Mouse (Mus musculus): Measurements from ENCODE around the gene Rsph1. TPM values are rescaled to one million over a fixed set of nuclear protein-coding genes. Genes with fewer than 3 reads are reported as not detected.

The Rsph1 gene
- polyA plus RNA-seq, 1 experiment from 2014 or later, result 20.1 TPM

DNA sequence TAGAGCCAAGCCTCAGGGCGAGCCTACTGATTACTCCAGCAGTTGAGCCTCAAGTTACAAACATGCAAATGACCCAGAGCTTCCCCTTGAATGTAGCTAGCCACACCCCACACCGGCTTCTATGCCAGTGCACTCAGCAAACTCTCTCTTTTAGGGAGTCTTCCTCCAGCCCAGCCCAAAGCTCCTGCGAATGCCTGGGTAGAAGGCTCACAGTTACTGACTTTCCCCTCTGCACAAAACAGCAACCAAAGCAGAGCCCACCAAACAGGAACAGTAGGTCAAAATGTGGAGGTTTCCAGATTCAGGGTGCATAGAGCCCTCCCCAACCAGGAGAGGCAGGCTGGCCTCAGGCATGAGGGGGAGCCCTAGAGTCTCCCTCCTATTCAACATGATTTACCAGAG is 12.0 kb downstream of the Rsph1 start:
- Histone ChIP-seq H3K36me3 (ENCODE audit: control insufficient read depth, insufficient read depth, low read length) (no peaks in the 10 kb centered on the region), H3K4me1 (replicated peaks; ENCODE audit: control insufficient read depth, insufficient read depth, low read length) (no peaks in the 10 kb centered on the region), H3K27me3 (ENCODE audit: control insufficient read depth, insufficient read depth, low read depth, low read length) (no peaks in the 10 kb centered on the region), H3K9me3 (ENCODE audit: control insufficient read depth, low read length) (no peaks in the 10 kb centered on the region), H3K27ac (ENCODE audit: low read length) (no peak overlapping the region), H3K9ac (ENCODE audit: low read length) (no peak overlapping the region), H3K4me3 (ENCODE audit: low read length) (no peak overlapping the region), H3K4me2 (ENCODE audit: low read depth, low read length) (no peak overlapping the region)
- ATAC-seq (ENCODE audit: low read depth), result no peak
- WGBS, result 15% methylated on average over 3 of the region's 3 CpGs

DNA sequence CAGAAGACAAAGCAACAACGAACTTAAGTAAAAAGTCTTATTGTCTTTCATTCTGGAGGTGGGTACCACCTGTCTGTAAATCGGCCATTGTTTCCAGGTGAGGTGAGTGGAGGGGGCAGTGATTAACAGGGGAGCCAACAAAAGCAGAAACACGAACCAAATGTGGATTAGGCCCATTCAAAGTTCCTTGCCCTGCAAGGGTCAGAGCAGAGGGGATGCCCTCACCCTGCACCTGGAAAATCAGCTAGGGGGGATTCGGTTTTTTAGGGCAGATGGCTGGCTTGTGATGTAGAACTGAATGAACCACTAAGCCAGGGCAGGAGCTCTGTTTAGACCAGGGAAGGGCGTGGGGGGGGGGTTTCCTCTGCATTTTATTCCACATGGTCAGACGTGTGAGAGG is 12.8 kb downstream of the Rsph1 start:
- ATAC-seq (ENCODE audit: low read depth), result no peak
- Histone ChIP-seq H3K36me3 (ENCODE audit: control insufficient read depth, insufficient read depth, low read length) (no peaks in the 10 kb centered on the region), H3K27me3 (ENCODE audit: control insufficient read depth, insufficient read depth, low read depth, low read length) (no peaks in the 10 kb centered on the region), H3K9me3 (ENCODE audit: control insufficient read depth, low read length) (no peaks in the 10 kb centered on the region), H3K4me2 (ENCODE audit: low read depth, low read length) (no peak overlapping the region), H3K27ac (ENCODE audit: low read length) (no peak overlapping the region), H3K4me3 (ENCODE audit: low read length) (no peak overlapping the region), H3K9ac (ENCODE audit: low read length) (no peak overlapping the region), H3K4me1 (replicated peaks; ENCODE audit: control insufficient read depth, insufficient read depth, low read length) (no peaks in the 10 kb centered on the region)
- 50% methylated on average over 6 of the region's 6 CpGs for WGBS

DNA sequence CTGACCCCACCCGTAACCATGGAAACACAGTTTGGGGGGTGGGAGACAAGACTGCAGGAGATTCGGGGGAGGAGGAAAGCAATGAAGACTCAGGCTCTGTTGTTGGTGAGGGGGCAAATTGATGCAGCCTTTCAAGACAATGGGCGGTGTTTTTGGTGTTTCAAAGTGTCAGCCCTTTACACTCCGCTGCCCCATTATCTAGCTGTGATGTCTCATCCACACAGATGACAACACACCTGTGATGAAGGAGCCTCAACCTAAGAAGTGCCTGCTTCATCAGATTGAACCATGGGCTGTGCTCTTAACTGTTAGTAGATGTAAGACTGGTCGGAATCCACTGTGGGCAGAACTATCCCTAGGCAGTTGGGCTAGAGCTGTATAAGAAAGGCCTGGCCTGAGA is 13.4 kb downstream of the Rsph1 start:
- WGBS, result 89% methylated on average over 5 of the region's 5 CpGs

DNA sequence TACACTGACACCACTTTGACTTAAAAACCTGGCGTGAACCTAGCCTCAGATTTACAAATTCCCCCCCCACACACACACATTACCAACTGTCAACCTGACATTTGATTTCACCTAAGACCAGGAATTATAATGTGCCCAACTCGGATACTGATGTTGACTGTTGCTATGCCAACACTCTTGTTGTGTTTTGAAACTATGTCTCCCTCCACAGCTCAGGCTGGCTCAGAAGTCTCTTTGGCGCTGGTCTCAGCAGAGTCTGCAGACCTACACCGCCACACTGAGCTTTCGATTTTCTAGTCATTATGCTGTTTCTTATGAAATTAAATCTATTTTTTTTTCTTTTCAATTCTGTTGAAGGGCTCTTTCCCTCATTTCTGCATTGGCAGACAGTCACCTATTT is 14.5 kb downstream of the Rsph1 start:
- Histone ChIP-seq H3K4me2 (ENCODE audit: low read depth, low read length) (no peak overlapping the region), H3K9ac (ENCODE audit: low read length) (no peak overlapping the region), H3K27ac (ENCODE audit: low read length) (no peak overlapping the region), H3K9me3 (ENCODE audit: control insufficient read depth, low read length) (no peaks in the 10 kb centered on the region), H3K4me1 (replicated peaks; ENCODE audit: control insufficient read depth, insufficient read depth, low read length) (no peaks in the 10 kb centered on the region), H3K27me3 (ENCODE audit: control insufficient read depth, insufficient read depth, low read depth, low read length) (no peaks in the 10 kb centered on the region), H3K36me3 (ENCODE audit: control insufficient read depth, insufficient read depth, low read length) (no peaks in the 10 kb centered on the region), H3K4me3 (ENCODE audit: low read length) (no peak overlapping the region)
- 51% methylated on average over 5 of the region's 5 CpGs for WGBS
- no peak for ATAC-seq (ENCODE audit: low read depth)

More for the DNA sequence above, 13.4 kb downstream of the Rsph1 start:
- no peaks in the 10 kb centered on the region for H3K27me3 ChIP-seq (ENCODE audit: control insufficient read depth, insufficient read depth, low read depth, low read length)
- H3K27ac ChIP-seq (ENCODE audit: low read length), result no peak overlapping the region
- H3K4me2 ChIP-seq (ENCODE audit: low read depth, low read length), result no peak overlapping the region
- no peak for ATAC-seq (ENCODE audit: low read depth)
- no peak overlapping the region for H3K4me3 ChIP-seq (ENCODE audit: low read length)
- H3K9me3 ChIP-seq (ENCODE audit: control insufficient read depth, low read length), result no peaks in the 10 kb centered on the region
- no peaks in the 10 kb centered on the region for H3K36me3 ChIP-seq (ENCODE audit: control insufficient read depth, insufficient read depth, low read length)
- H3K9ac ChIP-seq (ENCODE audit: low read length), result no peak overlapping the region
- no peaks in the 10 kb centered on the region for H3K4me1 ChIP-seq (replicated peaks; ENCODE audit: control insufficient read depth, insufficient read depth, low read length)

DNA sequence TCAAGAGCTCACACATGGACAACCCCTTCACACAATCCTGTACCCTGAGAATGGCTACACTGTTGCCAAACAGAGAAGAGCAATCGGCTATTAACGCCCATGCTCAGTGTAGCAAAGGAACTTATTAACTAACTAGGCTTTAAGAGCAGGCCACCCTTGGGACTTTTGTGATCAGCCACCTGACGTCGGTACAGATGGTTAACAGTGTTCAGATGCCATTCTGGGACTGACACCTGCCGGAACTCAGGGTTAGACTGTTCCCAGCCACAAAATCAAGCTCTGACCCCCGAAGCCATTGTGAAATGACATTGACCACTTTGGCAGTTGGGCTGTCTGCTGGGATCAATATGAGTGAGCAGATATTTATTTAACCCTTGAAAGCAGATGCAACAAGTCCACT is 15.8 kb downstream of the Rsph1 start:
- Histone ChIP-seq H3K9ac (ENCODE audit: low read length) (no peak overlapping the region), H3K4me2 (ENCODE audit: low read depth, low read length) (no peak overlapping the region), H3K4me3 (ENCODE audit: low read length) (no peak overlapping the region), H3K36me3 (ENCODE audit: control insufficient read depth, insufficient read depth, low read length) (no peaks in the 10 kb centered on the region), H3K27me3 (ENCODE audit: control insufficient read depth, insufficient read depth, low read depth, low read length) (no peaks in the 10 kb centered on the region), H3K27ac (ENCODE audit: low read length) (no peak overlapping the region), H3K9me3 (ENCODE audit: control insufficient read depth, low read length) (no peaks in the 10 kb centered on the region), H3K4me1 (replicated peaks; ENCODE audit: control insufficient read depth, insufficient read depth, low read length) (no peaks in the 10 kb centered on the region)
- WGBS, result 80% methylated on average over 6 of the region's 6 CpGs
- no peak for ATAC-seq (ENCODE audit: low read depth)

DNA sequence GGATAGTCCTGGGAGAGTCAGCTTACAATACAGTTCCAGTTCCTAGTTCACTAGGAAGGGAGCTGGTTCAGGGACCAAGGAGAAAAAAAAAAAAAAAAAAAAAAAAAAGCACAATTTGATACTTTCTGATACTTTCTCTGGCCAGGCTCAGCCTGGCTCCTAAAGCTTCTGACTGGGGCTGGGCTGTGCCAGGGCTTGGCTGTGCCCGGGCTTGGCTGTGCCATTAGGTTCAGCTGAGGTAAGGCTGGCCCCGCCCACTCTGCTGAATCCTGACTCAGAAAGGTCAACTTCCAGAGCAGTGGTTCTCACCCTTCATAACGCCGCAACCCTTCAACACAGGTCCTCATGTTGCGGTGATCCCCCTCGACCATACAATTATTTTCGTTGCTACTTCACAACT is 16.8 kb downstream of the Rsph1 start:
- Histone ChIP-seq H3K9me3 (ENCODE audit: control insufficient read depth, low read length) (no peaks in the 10 kb centered on the region), H3K36me3 (ENCODE audit: control insufficient read depth, insufficient read depth, low read length) (no peaks in the 10 kb centered on the region), H3K9ac (ENCODE audit: low read length) (no peak overlapping the region), H3K4me3 (ENCODE audit: low read length) (no peak overlapping the region), H3K4me1 (replicated peaks; ENCODE audit: control insufficient read depth, insufficient read depth, low read length) (no peaks in the 10 kb centered on the region), H3K27ac (ENCODE audit: low read length) (no peak overlapping the region), H3K4me2 (ENCODE audit: low read depth, low read length) (no peak overlapping the region), H3K27me3 (ENCODE audit: control insufficient read depth, insufficient read depth, low read depth, low read length) (no peaks in the 10 kb centered on the region)
- no peak for ATAC-seq (ENCODE audit: low read depth)
- WGBS, result 78% methylated on average over 7 of the region's 7 CpGs

DNA sequence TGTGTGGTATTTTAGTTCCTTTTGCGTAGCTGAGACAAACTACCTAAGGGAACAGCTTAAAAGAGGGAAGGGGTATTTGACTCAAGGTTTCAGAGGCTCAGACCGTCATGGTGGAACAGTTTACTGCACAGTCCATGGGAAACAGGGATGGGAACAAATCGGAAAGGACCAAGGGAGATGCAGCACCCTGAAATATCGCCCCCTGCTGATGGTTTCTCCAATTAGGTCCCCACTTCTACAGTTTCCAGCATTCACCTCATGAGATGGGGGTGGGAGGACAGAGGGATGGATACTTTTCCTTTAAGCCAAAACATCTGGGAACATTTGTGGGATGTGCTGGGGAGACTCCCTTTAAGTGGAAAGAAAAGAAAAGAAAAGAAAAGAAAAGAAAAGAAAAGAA is 17.4 kb downstream of the Rsph1 start:
- H3K4me2 ChIP-seq (ENCODE audit: low read depth, low read length), result no peak overlapping the region
- ATAC-seq (ENCODE audit: low read depth), result no peak
- 66% methylated on average over 4 of the region's 4 CpGs for WGBS

DNA sequence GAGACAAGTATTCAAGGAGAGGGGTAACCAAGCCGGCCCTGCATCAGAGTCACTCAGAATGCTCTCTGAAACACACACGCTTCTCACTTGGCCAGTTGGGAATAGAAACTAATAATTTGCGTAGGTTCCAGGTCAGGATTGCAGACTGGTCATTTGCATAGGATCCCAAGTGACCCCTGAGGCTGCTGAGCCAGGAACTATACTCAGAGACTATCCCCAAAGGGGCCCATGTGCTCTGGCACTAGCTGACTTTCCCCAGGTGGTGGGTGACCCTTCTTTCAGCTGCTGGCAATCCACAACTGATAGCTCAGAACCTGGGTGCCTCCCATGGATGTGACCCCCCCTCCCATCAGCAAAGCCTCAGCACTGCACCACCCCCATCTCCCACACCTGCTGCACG is 18.0 kb downstream of the Rsph1 start:
- H3K9me3 ChIP-seq (ENCODE audit: control insufficient read depth, low read length), result no peaks in the 10 kb centered on the region
- H3K4me1 ChIP-seq (replicated peaks; ENCODE audit: control insufficient read depth, insufficient read depth, low read length), result no peaks in the 10 kb centered on the region
- H3K27ac ChIP-seq (ENCODE audit: low read length), result no peak overlapping the region
- H3K4me3 ChIP-seq (ENCODE audit: low read length), result no peak overlapping the region
- no peak for ATAC-seq (ENCODE audit: low read depth)
- 72% methylated on average over 4 of the region's 4 CpGs for WGBS
- H3K9ac ChIP-seq (ENCODE audit: low read length), result no peak overlapping the region
- no peak overlapping the region for H3K4me2 ChIP-seq (ENCODE audit: low read depth, low read length)
- no peaks in the 10 kb centered on the region for H3K36me3 ChIP-seq (ENCODE audit: control insufficient read depth, insufficient read depth, low read length)
- H3K27me3 ChIP-seq (ENCODE audit: control insufficient read depth, insufficient read depth, low read depth, low read length), result no peaks in the 10 kb centered on the region

More for the DNA sequence above, 17.4 kb downstream of the Rsph1 start:
- H3K36me3 ChIP-seq (ENCODE audit: control insufficient read depth, insufficient read depth, low read length), result no peaks in the 10 kb centered on the region
- H3K27ac ChIP-seq (ENCODE audit: low read length), result no peak overlapping the region
- H3K9me3 ChIP-seq (ENCODE audit: control insufficient read depth, low read length), result no peaks in the 10 kb centered on the region
- no peak overlapping the region for H3K4me3 ChIP-seq (ENCODE audit: low read length)
- no peaks in the 10 kb centered on the region for H3K27me3 ChIP-seq (ENCODE audit: control insufficient read depth, insufficient read depth, low read depth, low read length)
- H3K4me1 ChIP-seq (replicated peaks; ENCODE audit: control insufficient read depth, insufficient read depth, low read length), result no peaks in the 10 kb centered on the region
- H3K9ac ChIP-seq (ENCODE audit: low read length), result no peak overlapping the region

DNA sequence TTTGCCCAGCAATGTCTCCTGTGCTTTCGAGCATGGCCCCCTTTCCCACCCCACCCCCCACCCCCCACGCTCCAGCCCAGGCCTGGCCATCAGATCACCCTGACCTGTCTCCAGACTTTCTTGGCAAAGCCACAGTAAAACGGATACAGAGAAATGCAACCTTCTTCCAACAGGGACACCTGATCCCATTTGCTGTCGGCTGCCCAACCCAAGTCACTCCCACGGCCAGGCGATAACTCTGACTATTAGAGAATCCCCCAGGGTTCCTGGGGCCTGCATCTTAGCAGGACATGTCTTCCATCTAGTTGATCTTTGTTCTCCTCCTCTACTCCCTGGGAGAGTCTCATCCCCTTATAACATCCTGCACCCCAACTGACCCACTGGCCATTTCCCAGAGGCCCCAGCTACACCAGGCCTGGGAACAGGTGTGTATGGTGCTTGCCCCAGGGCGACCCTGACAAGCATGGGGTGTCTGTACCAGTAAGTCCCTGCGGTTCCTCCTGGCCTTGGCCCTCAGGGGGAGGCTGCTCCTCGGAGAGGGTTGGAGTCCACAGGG is 18.8 kb downstream of the Rsph1 start:
- Histone ChIP-seq H3K4me3 (ENCODE audit: low read length) (no peak overlapping the region), H3K4me1 (replicated peaks; ENCODE audit: control insufficient read depth, insufficient read depth, low read length) (no peaks in the 10 kb centered on the region), H3K9me3 (ENCODE audit: control insufficient read depth, low read length) (no peaks in the 10 kb centered on the region), H3K27ac (ENCODE audit: low read length) (no peak overlapping the region), H3K36me3 (ENCODE audit: control insufficient read depth, insufficient read depth, low read length) (no peaks in the 10 kb centered on the region), H3K4me2 (ENCODE audit: low read depth, low read length) (no peak overlapping the region), H3K9ac (ENCODE audit: low read length) (no peak overlapping the region), H3K27me3 (ENCODE audit: control insufficient read depth, insufficient read depth, low read depth, low read length) (no peaks in the 10 kb centered on the region)
- ATAC-seq (ENCODE audit: low read depth), result no peak
- 81% methylated on average over 9 of the region's 9 CpGs for WGBS

DNA sequence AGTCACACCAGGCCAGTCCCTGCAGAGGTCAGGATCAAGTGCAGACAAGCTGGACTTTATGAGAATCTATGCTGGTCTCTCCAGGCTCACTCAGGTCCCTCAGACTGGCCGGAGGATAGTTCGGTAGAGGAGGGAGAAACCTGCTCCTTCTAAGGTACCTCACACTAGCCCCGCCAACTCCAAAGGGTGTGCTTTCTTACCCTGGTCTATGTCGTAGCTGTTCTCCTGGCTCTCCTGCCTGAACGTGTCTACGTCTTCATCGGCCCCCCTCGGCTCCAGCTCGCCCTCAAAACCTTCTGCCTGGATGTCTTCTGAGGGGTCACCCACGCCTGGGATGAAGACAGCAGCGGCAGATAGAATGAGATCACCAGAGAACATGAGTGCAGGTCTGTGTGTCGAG is 19.3 kb downstream of the Rsph1 start:
- WGBS, result 82% methylated on average over 12 of the region's 12 CpGs

More for the DNA sequence above, 19.3 kb downstream of the Rsph1 start:
- H3K4me3 ChIP-seq (ENCODE audit: low read length), result no peak overlapping the region
- H3K36me3 ChIP-seq (ENCODE audit: control insufficient read depth, insufficient read depth, low read length), result no peaks in the 10 kb centered on the region
- H3K9me3 ChIP-seq (ENCODE audit: control insufficient read depth, low read length), result no peaks in the 10 kb centered on the region
- ATAC-seq (ENCODE audit: low read depth), result no peak
- H3K9ac ChIP-seq (ENCODE audit: low read length), result no peak overlapping the region
- no peaks in the 10 kb centered on the region for H3K27me3 ChIP-seq (ENCODE audit: control insufficient read depth, insufficient read depth, low read depth, low read length)
- no peaks in the 10 kb centered on the region for H3K4me1 ChIP-seq (replicated peaks; ENCODE audit: control insufficient read depth, insufficient read depth, low read length)
- H3K4me2 ChIP-seq (ENCODE audit: low read depth, low read length), result no peak overlapping the region
- H3K27ac ChIP-seq (ENCODE audit: low read length), result no peak overlapping the region
